Mouse (Mus musculus): ENCODE measurements around the gene Drd1.

DNA sequence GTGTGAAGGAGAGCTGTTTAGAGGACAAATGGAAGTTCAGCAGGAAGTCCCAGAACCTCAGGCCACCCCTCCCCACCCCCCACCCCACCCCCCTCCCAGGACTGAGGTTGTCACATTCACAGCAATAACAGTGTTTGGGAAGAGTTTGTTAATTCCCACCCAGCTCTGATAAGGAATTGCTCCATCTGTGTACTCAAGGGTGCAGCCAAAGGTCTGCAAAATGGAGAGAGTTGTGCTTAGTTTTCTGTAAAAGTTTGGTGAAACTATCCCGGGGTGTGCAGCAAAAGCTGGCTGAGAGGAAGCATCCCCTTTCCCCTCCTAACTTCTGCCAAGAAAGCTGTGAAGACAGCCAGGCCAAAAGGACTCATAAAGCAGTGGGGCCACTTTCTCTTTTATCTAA, 17.6 kb upstream of the Drd1 start:
- no peak for TF ChIP-seq CTCF (IDR thresholded peaks at IDR 0.05; ENCODE audit: low read depth, low read length)
- TF ChIP-seq GATA1 (IDR thresholded peaks at IDR 0.05; ENCODE audit: borderline replicate concordance, low read length): no peak
- TF ChIP-seq TAL1 (conservative IDR thresholded peaks at IDR 0.05; ENCODE audit: low read depth, low read length): no peak
- no peak for TF ChIP-seq POLR2AphosphoS5 (IDR thresholded peaks at IDR 0.05; ENCODE audit: insufficient replicate concordance, low read depth, low read length)

All from G1E (cell line).